Mouse (Mus musculus) midbrain, embryonic 16.5 days (tissue): Measurements from ENCODE around the gene Gucy2c. TPM values are rescaled to one million over a fixed set of nuclear protein-coding genes. Genes with fewer than 3 reads are reported as not detected.
"Not testable (repeated sequence)": the region's sequence is repeated elsewhere in the genome, so short reads cannot be mapped to it uniquely, and the experiment has no call there.

Experiments used
- ATAC-seq: fragments of 200-750 bp; cut with Nextera tagmentation; 2 replicates; pipeline ENCODE4 v1.8.0; 2017; ENCODE audit warnings: moderate TSS enrichment
- H3K27ac ChIP-seq: fragments of 300-500 bp; sonication (generic); 2 replicates; pipeline ENCODE4 v1.5.1; 2014; ENCODE audit warnings: mild to moderate bottlenecking, low read length, mixed read lengths
- H3K27me3 ChIP-seq: fragments of 300-500 bp; sonication (generic); 2 replicates; pipeline ENCODE4 v1.6.1; 2014; ENCODE audit warnings: low read depth, low read length, mixed read lengths; ENCODE audit not compliant: control insufficient read depth, insufficient read depth
- H3K36me3 ChIP-seq: fragments of 300-500 bp; sonication (generic); 2 replicates; pipeline ENCODE4 v1.6.1; 2014; ENCODE audit warnings: mild to moderate bottlenecking, low read length, moderate library complexity, mixed read lengths; ENCODE audit not compliant: control insufficient read depth, insufficient read depth
- H3K4me1 ChIP-seq: fragments of 300-500 bp; sonication (generic); 2 replicates; pipeline ENCODE4 v1.6.1; 2014; ENCODE audit warnings: mild to moderate bottlenecking, low read length, mixed read lengths; ENCODE audit not compliant: control insufficient read depth, insufficient read depth
- H3K4me2 ChIP-seq: fragments of 300-500 bp; sonication (generic); 2 replicates; pipeline ENCODE4 v1.6.1; 2014; ENCODE audit warnings: mild to moderate bottlenecking, low read length, mixed read lengths
- H3K4me3 ChIP-seq: fragments of 300-500 bp; sonication (generic); 2 replicates; pipeline ENCODE4 v1.5.1; 2014; ENCODE audit warnings: low read depth, mild to moderate bottlenecking, low read length, moderate library complexity, mixed read lengths
- H3K9ac ChIP-seq: fragments of 300-500 bp; sonication (generic); 2 replicates; pipeline ENCODE4 v1.6.1; 2014; ENCODE audit warnings: low read depth, low read length, mixed read lengths
- H3K9me3 ChIP-seq: fragments of 300-500 bp; sonication (generic); replicated peaks from 2 replicates; pipeline ENCODE4 v1.6.1; 2014; ENCODE audit warnings: mild to moderate bottlenecking, low read length, mixed read lengths; ENCODE audit not compliant: control insufficient read depth, poor library complexity, severe bottlenecking
- WGBS: fragments of 180-500 bp; shearing (Covaris S2); extraction: QIAGEN DNeasy Blood & Tissue Kit; methylation state at CpG from one replicate; pipeline ENCODE4 v1.1.7; 2014; 5-methylcytosine and 5-hydroxymethylcytosine counted together
- polyA plus RNA-seq: library from polyadenylated mRNA; unstranded; fragments of >200 nt; fragmentation: Nextera tagmentation; extraction: Ambion mirVana; gene quantifications from 2 replicates; pipeline ENCODE4 v1.2.1, GENCODE M21; 2015

Gucy2c gene
- polyA plus RNA-seq, 1 experiment from 2014 or later, result 0.69 TPM

- Histone ChIP-seq H3K27ac (no peak overlapping the region), H3K4me1 (peaks cover 24% of the 10 kb centered on the region), H3K9ac (no peak overlapping the region), H3K4me3 (no peak overlapping the region), H3K27me3 (no peaks in the 10 kb centered on the region), H3K4me2 (no peak overlapping the region), H3K36me3 (peaks cover 4% of the 10 kb centered on the region; the same call in 1 of the 2 replicates), H3K9me3 (no peaks in the 10 kb centered on the region)
- 64% methylated on average over 5 of the region's 5 CpGs for WGBS
- ATAC-seq, result no peak
These were observed 25.3 kb upstream of the Gucy2c start for GRCm38 (mm10) chr6:136806819-136807218.

- no peak overlapping the region for H3K9ac ChIP-seq
These were observed 23.8 kb upstream of the Gucy2c start for GRCm38 (mm10) chr6:136805409-136805775.

GRCm38 (mm10) chr6:136804705-136805408 is 23.3 kb upstream of the Gucy2c start:
- Histone ChIP-seq H3K4me2 (peak overlapping the region; percentile 69), H3K27ac (peak overlapping the region; percentile 100), H3K36me3 (no peaks in the 10 kb centered on the region), H3K9me3 (no peaks in the 10 kb centered on the region), H3K9ac (peak overlapping the region; percentile 98), H3K4me1 (peaks cover 24% of the 10 kb centered on the region), H3K4me3 (peak overlapping the region; percentile 82), H3K27me3 (no peaks in the 10 kb centered on the region)
- ATAC-seq, result no peak
- 33% methylated on average over 9 of the region's 9 CpGs for WGBS

More at GRCm38 (mm10) chr6:136805409-136805775, 23.8 kb upstream of the Gucy2c start:
- H3K9me3 ChIP-seq, result no peaks in the 10 kb centered on the region
- peaks cover 24% of the 10 kb centered on the region for H3K4me1 ChIP-seq
- no peak for ATAC-seq
- WGBS, result 90% methylated on average over 1 of the region's 1 CpGs
- H3K36me3 ChIP-seq, result no peaks in the 10 kb centered on the region
- no peak overlapping the region for H3K27ac ChIP-seq
- H3K27me3 ChIP-seq, result no peaks in the 10 kb centered on the region
- H3K4me2 ChIP-seq, result no peak overlapping the region
- no peak overlapping the region for H3K4me3 ChIP-seq

- Histone ChIP-seq H3K4me3 (peak within 1 kb of the TSS; percentile 82), H3K36me3 (no peaks in the 10 kb centered on the region), H3K9ac (peak within 1 kb of the TSS; percentile 98), H3K9me3 (no peaks in the 10 kb centered on the region), H3K27ac (peak within 1 kb of the TSS; percentile 100), H3K27me3 (no peaks in the 10 kb centered on the region), H3K4me1 (peaks cover 16% of the 10 kb centered on the region), H3K4me2 (peak within 1 kb of the TSS; percentile 69)
- ATAC-seq, result peak; percentile 78
- WGBS, result under 1% methylated on average over 50 of the region's 50 CpGs
These were observed 22.4 kb upstream of the Gucy2c start, which contains the start of gene Hist4h4 for GRCm38 (mm10) chr6:136803739-136804633. Gene Hist4h4 (minus strand): TSS chr6:136804415.

- H3K9ac ChIP-seq, result peak overlapping the region; percentile 37; the same call in 1 of the 2 replicates
- ATAC-seq, result 0 out of 2 replicates have a peak, but pooled peaks have one; percentile 0
- no peaks in the 10 kb centered on the region for H3K36me3 ChIP-seq
- peaks cover 13% of the 10 kb centered on the region for H3K4me1 ChIP-seq
- no peaks in the 10 kb centered on the region for H3K9me3 ChIP-seq
- no peaks in the 10 kb centered on the region for H3K27me3 ChIP-seq
- H3K4me2 ChIP-seq, result peak overlapping the region; percentile 69
- peak overlapping the region; percentile 100 for H3K27ac ChIP-seq
- 24% methylated on average over 12 of the region's 12 CpGs for WGBS
- H3K4me3 ChIP-seq, result peak overlapping the region; percentile 82
These were observed 21.7 kb upstream of the Gucy2c start for GRCm38 (mm10) chr6:136803093-136803738.

GRCm38 (mm10) chr6:136801274-136801673 is 19.7 kb upstream of the Gucy2c start:
- no peak overlapping the region for H3K9ac ChIP-seq
- WGBS, result 87% methylated on average over 6 of the region's 6 CpGs
- ATAC-seq, result no peak

GRCm38 (mm10) chr6:136800710-136801109 is 19.1 kb upstream of the Gucy2c start:
- Histone ChIP-seq H3K9ac (no peak overlapping the region), H3K4me2 (no peak overlapping the region), H3K4me1 (peaks cover 9% of the 10 kb centered on the region), H3K27me3 (no peaks in the 10 kb centered on the region), H3K36me3 (no peaks in the 10 kb centered on the region), H3K4me3 (no peak overlapping the region), H3K9me3 (no peaks in the 10 kb centered on the region), H3K27ac (no peak overlapping the region)
- no peak for ATAC-seq
- WGBS, result 91% methylated on average over 8 of the region's 8 CpGs

More at GRCm38 (mm10) chr6:136801274-136801673, 19.7 kb upstream of the Gucy2c start:
- no peak overlapping the region for H3K4me2 ChIP-seq
- no peaks in the 10 kb centered on the region for H3K27me3 ChIP-seq
- H3K36me3 ChIP-seq, result no peaks in the 10 kb centered on the region
- H3K9me3 ChIP-seq, result no peaks in the 10 kb centered on the region
- no peak overlapping the region for H3K27ac ChIP-seq
- H3K4me3 ChIP-seq, result no peak overlapping the region
- peaks cover 9% of the 10 kb centered on the region for H3K4me1 ChIP-seq

GRCm38 (mm10) chr6:136797874-136798693 is 16.5 kb upstream of the Gucy2c start:
- peaks cover 11% of the 10 kb centered on the region for H3K4me1 ChIP-seq
- WGBS, result 78% methylated on average over 3 of the region's 3 CpGs
- H3K27me3 ChIP-seq, H3K4me2 ChIP-seq, H3K27ac ChIP-seq, ATAC-seq, H3K4me3 ChIP-seq, H3K9ac ChIP-seq, H3K36me3 ChIP-seq, H3K9me3 ChIP-seq: not testable (repeated sequence)
